Mouse (Mus musculus) regulatory T cell (primary cell): ENCODE data around the gene AC140267.1.

ENCODE experiments used
- in situ Hi-C: fragments of 300-600 bp; cut with MboI, MseI; formaldehyde crosslinking; loops from one replicate; pipeline ENCODE4 v1.15.1; 2025; ENCODE audit warnings: high pct_unique_total_duplicates

The AC140267.1 gene

DNA sequence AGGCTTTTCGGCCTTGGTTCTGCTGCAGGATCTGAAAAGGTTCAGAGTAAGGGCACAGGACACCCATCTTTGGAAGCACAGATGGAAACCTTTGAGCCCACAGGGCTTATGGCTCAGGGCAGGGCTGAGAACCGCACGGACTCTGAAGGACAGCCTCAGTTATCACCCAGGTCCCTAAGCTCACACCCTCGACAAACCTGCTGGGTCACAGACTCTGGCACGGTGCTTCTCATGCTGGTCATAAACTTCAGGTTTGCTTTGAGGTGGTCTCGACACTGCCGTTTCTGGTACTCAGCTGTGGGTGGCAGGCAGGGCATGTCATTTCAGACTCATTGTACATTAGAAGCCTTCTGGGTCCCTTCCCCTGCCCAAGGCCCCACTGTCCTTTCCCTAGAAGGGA, 25.5 kb downstream of the AC140267.1 start:
- in situ Hi-C loops, result loop anchor here (5.0 kb wide), 1 partner anchor 34 kb away; no protein-coding TSS in a partner anchor

DNA sequence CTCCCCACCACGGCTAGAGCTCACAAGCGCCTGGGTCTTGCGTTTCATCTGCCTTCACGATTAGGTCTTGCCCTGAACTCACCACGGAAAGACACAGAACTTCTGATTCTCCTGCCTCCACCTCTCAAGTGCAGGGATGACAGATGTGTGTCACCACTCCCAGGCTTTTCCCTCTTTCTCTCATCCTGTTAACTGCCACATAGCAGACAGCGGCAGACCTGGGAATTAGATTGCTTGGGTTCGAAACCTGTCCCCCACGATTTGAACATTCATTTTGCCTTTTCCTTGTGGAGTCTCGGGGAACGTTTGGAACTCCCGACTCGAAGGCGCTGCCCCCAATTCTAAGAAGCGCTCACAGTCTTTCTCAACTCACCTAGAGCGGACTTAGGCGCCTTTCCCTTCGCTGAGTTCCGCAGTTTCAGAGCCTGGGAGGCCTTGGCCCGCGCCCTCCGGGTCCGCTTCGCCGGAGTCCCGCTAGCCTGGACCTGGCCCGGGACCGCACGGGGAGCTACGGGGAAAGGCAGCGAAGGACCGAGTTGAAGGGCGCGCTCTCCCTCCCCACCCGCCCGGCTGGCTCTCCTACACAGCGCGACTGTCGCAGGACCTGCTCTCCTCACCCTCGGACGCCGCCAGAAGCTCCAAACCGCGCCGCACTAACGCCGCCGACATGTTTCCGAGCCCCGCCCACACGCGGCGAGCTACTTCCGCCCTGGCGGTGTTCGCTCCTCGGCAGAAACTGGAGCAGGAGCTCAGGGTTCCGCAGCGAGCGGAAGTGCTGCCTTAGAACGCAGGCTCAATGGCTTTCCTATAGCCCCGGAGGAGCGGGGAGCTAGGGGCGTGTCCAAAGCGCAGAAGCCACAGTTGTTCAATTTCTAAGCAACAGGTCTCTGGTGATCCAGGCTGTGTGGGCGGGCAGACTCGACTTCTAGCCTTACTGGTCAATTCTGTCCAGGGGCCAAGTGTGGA, 28.3 kb downstream of the AC140267.1 start, which contains the start of gene Rps19bp1:
Gene Rps19bp1 (minus strand): TSS at position 706 of the 966 bp plus-strand sequence.
- in situ Hi-C loops, result loop anchor here (5.0 kb wide), 1 partner anchor 37 kb away; no protein-coding TSS in a partner anchor

DNA sequence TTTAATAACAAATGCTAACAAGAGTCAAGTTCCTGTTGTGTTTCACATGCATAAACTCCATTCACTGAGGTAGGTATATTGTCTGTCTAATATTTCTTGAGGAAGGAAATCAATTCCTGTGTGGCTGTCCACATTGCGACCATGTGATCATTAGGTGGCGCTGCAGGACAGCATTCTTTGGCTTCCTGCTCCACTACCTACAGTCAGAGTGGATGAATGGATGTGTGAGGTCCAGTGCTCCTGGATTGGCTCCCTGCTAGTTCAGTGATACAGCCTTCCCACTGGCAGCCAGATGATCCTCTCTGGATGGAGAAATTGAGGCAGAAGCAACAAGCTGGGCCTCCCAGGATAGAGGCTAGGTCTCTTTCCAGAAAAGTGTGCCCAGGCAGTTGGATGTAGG, 30.6 kb downstream of the AC140267.1 start:
- in situ Hi-C loops, result no loop called here

DNA sequence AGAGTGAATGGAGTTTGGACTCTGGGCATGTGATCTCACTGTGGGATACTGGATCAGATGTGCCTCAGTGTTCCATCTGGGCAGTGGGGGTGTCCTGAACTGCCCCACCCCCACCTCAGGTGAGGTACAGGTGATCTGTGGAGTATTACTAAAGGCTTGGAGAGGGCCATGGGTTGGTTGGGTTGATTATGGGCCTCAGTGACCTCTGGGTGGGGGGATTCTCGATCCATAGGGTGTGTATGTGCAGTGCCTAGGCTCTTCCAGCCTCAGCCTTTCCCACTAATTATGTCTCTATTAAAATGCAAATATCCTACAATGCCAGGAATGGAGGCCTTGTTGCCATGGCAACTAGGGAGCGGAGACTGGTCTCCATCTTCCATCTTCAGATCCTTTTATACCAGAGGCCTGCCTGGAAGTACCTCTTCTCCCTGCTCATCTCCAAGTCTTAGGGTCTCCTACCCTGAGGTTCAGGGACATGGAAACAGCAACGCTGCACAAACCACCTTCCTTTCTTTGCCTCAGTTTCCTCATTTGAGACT, 36.3 kb downstream of the AC140267.1 start:
- in situ Hi-C loops, result no loop called here

DNA sequence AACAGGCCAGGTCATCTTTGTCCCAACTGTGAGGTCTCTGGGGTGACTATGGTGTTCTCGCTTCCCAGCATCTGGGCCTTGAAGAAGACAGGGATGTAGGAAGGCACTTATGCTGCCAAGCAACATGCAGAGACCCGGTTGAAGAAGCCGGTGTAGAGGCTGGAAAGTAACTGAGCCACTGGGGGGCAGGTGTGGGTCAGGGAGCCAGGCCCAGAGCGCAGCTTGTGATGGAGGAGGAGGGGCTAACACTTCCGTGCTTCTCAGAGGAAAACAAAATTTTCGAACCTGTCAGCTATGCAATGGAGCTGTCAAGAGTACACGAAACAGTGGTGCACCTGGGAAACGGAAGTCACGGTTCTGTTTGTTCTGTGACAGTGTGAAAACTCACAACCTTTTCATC, 41.5 kb downstream of the AC140267.1 start:
- in situ Hi-C loops, result no loop called here

DNA sequence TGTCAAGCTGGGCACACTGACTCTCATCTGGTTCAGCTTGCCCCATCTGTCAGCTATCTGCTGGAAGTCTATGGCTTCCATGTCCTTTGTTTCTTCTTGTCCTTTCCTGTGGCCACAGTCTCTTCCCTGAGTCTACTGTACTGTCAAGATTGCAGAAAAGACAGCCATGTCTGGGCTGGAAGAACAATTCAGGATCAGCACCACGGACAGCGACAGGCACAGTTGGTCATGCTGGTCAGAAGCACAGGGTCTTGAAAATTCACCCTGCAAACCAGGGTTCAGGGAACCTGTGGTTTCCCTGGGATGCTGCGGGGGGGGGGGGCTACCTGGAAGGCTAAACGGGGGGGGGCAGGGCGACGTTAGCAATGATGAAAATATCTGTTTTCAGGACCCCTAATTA, 42.0 kb downstream of the AC140267.1 start:
- in situ Hi-C loops, result no loop called here

DNA sequence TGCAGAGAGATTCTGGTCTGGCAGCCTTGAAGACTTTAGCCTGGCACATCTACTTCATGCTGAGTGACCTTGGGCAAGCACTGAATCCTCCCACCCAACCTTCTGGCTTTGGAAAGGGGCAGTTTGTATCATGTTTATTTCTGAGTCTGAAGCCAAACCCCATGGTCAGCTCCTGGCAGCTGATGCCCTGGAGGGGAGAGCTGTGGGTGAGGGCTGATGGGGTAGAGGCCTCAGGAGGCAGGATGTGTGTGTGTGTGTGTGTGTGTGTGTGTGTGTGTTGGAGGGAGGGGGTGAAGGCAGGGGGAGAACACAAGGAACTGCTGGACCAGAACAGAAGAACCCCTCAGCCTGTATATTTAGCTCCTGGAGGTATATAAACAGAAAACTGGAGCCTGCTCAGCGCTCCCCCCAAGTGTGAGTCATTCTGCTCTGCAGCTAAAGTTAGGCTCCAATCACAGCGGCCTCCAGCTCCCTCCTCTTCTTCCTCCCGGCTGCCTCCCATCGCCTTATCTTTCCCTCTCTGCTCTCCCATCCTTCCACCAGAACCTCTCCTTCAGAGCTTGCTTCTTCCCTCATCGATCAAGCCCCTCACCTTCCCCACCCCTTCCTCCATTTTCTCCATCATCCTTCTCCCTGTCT, 42.6 kb downstream of the AC140267.1 start:
- in situ Hi-C loops, result no loop called here

DNA sequence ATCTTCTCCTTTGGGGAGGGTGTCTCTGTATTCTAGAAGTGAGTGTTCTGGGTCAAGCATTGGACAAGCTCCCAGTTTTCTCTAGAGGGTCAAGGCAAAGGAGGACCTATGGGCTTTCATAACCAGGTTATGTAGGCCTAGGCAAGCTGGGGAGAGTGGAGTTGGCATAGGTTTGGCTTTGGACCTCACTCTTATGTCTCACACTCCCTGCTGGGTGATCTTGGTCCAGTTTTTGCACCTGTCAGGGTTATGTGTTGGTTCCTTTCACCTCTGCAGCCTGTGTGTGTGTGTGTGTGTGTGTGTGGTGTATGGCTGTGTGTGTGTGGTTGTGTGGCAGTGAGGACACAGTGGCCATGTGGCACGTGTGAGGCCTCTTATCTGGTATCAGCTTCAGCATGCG, 43.4 kb downstream of the AC140267.1 start:
- in situ Hi-C loops, result no loop called here

DNA sequence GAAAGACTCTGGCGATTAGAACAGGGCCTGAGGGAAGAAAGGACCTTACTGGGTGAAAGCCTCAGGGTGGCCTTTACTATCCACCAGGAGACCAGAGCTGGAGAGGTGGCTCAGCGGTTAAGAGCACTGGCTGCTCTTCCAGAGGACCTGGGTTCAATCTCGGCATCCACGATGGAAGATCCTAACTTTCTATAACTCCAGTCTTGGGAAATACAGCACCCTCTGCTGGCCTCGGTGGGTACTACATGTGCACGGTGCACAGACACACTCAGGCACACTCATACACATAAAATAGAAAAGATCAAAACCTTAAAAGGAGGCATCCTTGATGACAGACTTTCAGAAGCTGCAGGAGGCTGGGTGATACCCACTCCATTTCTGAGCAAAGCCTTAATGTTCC, 45.0 kb downstream of the AC140267.1 start:
- in situ Hi-C loops, result no loop called here
